Mouse (Mus musculus): ENCODE results near the gene Csrnp2. TPM values are rescaled to one million over a fixed set of nuclear protein-coding genes. Genes with fewer than 3 reads are reported as not detected.
"Not testable (repeated sequence)": the region's sequence is repeated elsewhere in the genome, so short reads cannot be mapped to it uniquely, and the experiment has no call there.

The Csrnp2 gene
- polyA plus RNA-seq (2012; rRNA removed), result 0.62 and 0.96 TPM in 2 replicates

- TF ChIP-seq POLR2A (IDR thresholded peaks at IDR 0.05; ENCODE audit: low read depth, low read length) (peak; percentile 98), CTCF (IDR thresholded peaks at IDR 0.05; ENCODE audit: extremely low read depth, insufficient read length, insufficient replicate concordance, low read depth, low read length) (no peak)
- H3K27ac ChIP-seq (ENCODE audit: insufficient read depth, low read depth, low read length), result no peak within 1 kb of the TSS
- WGBS, result under 1% methylated on average over 40 of the region's 40 CpGs
- no peaks in the 10 kb centered on the region for H3K27me3 ChIP-seq (ENCODE audit: control insufficient read depth, insufficient read depth, low read length)
- no peaks in the 10 kb centered on the region for H3K36me3 ChIP-seq (ENCODE audit: control insufficient read depth, insufficient read depth, low read length)
- H3K4me3 ChIP-seq (ENCODE audit: low read depth, low read length), result peak within 1 kb of the TSS; percentile 96
- H3K4me1 ChIP-seq (ENCODE audit: control insufficient read depth, insufficient read depth, insufficient read length, low read length), result peaks cover 8% of the 10 kb centered on the region; the same call in 1 of the 2 replicates
Measured at GRCm38 (mm10) chr15:100495102-100495501, at the start of gene Csrnp2. Gene Csrnp2, minus strand, starts transcription at chr15:100495488.

- H3K4me1 ChIP-seq (ENCODE audit: control insufficient read depth, insufficient read depth, insufficient read length, low read length); H3K36me3 ChIP-seq (ENCODE audit: control insufficient read depth, insufficient read depth, low read length); H3K4me3 ChIP-seq (ENCODE audit: low read depth, low read length); H3K27ac ChIP-seq (ENCODE audit: insufficient read depth, low read depth, low read length); H3K27me3 ChIP-seq (ENCODE audit: control insufficient read depth, insufficient read depth, low read length): not testable (repeated sequence)
- WGBS, result 91% methylated on average over 14 of the region's 14 CpGs
Measured at GRCm38 (mm10) chr15:100543651-100544030, 48.4 kb upstream of the Csrnp2 start.

GRCm38 (mm10) chr15:100542876-100543650, 47.8 kb upstream of the Csrnp2 start:
- H3K36me3 ChIP-seq (ENCODE audit: control insufficient read depth, insufficient read depth, low read length); H3K27ac ChIP-seq (ENCODE audit: insufficient read depth, low read depth, low read length): not testable (repeated sequence)
- WGBS, result 94% methylated on average over 28 of the region's 28 CpGs

GRCm38 (mm10) chr15:100541426-100541825, 46.1 kb upstream of the Csrnp2 start:
- WGBS, result 86% methylated on average over 4 of the region's 4 CpGs
- H3K4me1 ChIP-seq (ENCODE audit: control insufficient read depth, insufficient read depth, insufficient read length, low read length), result no peaks in the 10 kb centered on the region
- H3K27me3 ChIP-seq (ENCODE audit: control insufficient read depth, insufficient read depth, low read length), result no peaks in the 10 kb centered on the region

More at GRCm38 (mm10) chr15:100542876-100543650, 47.8 kb upstream of the Csrnp2 start:
- not testable (repeated sequence) for H3K27me3 ChIP-seq (ENCODE audit: control insufficient read depth, insufficient read depth, low read length); H3K4me3 ChIP-seq (ENCODE audit: low read depth, low read length); H3K4me1 ChIP-seq (ENCODE audit: control insufficient read depth, insufficient read depth, insufficient read length, low read length)

GRCm38 (mm10) chr15:100541001-100541400, 45.7 kb upstream of the Csrnp2 start:
- 40% methylated on average over 1 of the region's 1 CpGs for WGBS
- not testable (repeated sequence) for H3K27ac ChIP-seq (ENCODE audit: insufficient read depth, low read depth, low read length); H3K4me3 ChIP-seq (ENCODE audit: low read depth, low read length); H3K4me1 ChIP-seq (ENCODE audit: control insufficient read depth, insufficient read depth, insufficient read length, low read length); H3K27me3 ChIP-seq (ENCODE audit: control insufficient read depth, insufficient read depth, low read length); H3K36me3 ChIP-seq (ENCODE audit: control insufficient read depth, insufficient read depth, low read length)

More at GRCm38 (mm10) chr15:100541426-100541825, 46.1 kb upstream of the Csrnp2 start:
- Histone ChIP-seq H3K36me3 (ENCODE audit: control insufficient read depth, insufficient read depth, low read length) (no peaks in the 10 kb centered on the region), H3K27ac (ENCODE audit: insufficient read depth, low read depth, low read length) (no peak overlapping the region), H3K4me3 (ENCODE audit: low read depth, low read length) (no peak overlapping the region)
- no peak for TF ChIP-seq CTCF (IDR thresholded peaks at IDR 0.05; ENCODE audit: extremely low read depth, insufficient read length, insufficient replicate concordance, low read depth, low read length)
- no peak for TF ChIP-seq POLR2A (IDR thresholded peaks at IDR 0.05; ENCODE audit: low read depth, low read length)

- Histone ChIP-seq H3K27ac (ENCODE audit: insufficient read depth, low read depth, low read length) (no peak overlapping the region), H3K27me3 (ENCODE audit: control insufficient read depth, insufficient read depth, low read length) (no peaks in the 10 kb centered on the region), H3K36me3 (ENCODE audit: control insufficient read depth, insufficient read depth, low read length) (peaks cover 2% of the 10 kb centered on the region; the same call in 1 of the 2 replicates), H3K4me3 (ENCODE audit: low read depth, low read length) (no peak overlapping the region), H3K4me1 (ENCODE audit: control insufficient read depth, insufficient read depth, insufficient read length, low read length) (no peaks in the 10 kb centered on the region)
- 89% methylated on average over 9 of the region's 9 CpGs for WGBS
- TF ChIP-seq POLR2A (IDR thresholded peaks at IDR 0.05; ENCODE audit: low read depth, low read length) (no peak), CTCF (IDR thresholded peaks at IDR 0.05; ENCODE audit: extremely low read depth, insufficient read length, insufficient replicate concordance, low read depth, low read length) (no peak)
Measured at GRCm38 (mm10) chr15:100539411-100539810, 44.1 kb upstream of the Csrnp2 start.

GRCm38 (mm10) chr15:100537913-100538312, 42.6 kb upstream of the Csrnp2 start:
- TF ChIP-seq CTCF (IDR thresholded peaks at IDR 0.05; ENCODE audit: extremely low read depth, insufficient read length, insufficient replicate concordance, low read depth, low read length), result no peak
- TF ChIP-seq POLR2A (IDR thresholded peaks at IDR 0.05; ENCODE audit: low read depth, low read length), result no peak
- Histone ChIP-seq H3K27me3 (ENCODE audit: control insufficient read depth, insufficient read depth, low read length) (no peaks in the 10 kb centered on the region), H3K36me3 (ENCODE audit: control insufficient read depth, insufficient read depth, low read length) (peaks cover 2% of the 10 kb centered on the region; the same call in 1 of the 2 replicates), H3K4me3 (ENCODE audit: low read depth, low read length) (no peak overlapping the region), H3K4me1 (ENCODE audit: control insufficient read depth, insufficient read depth, insufficient read length, low read length) (no peaks in the 10 kb centered on the region), H3K27ac (ENCODE audit: insufficient read depth, low read depth, low read length) (no peak overlapping the region)
- WGBS, result 79% methylated on average over 6 of the region's 6 CpGs

All from small intestine, adult 2 months (tissue).